Mouse (Mus musculus) C2C12 (cell line): ENCODE measurements around the gene B230118H07Rik. TPM values are rescaled to one million over a fixed set of nuclear protein-coding genes. Genes with fewer than 3 reads are reported as not detected.

Experiments used
- H3K27me3 ChIP-seq: one replicate; pipeline ENCODE4 v1.6.1; 2011; ENCODE audit not compliant: control insufficient read depth, insufficient read depth, insufficient read length
- H3K36me3 ChIP-seq: one replicate; pipeline ENCODE4 v1.6.1; 2011; ENCODE audit not compliant: control insufficient read depth, insufficient read depth
- H3K4me3 ChIP-seq: one replicate; pipeline ENCODE4 v1.5.1; 2011; ENCODE audit warnings: mild to moderate bottlenecking, control low read depth; ENCODE audit not compliant: poor library complexity, insufficient read depth, severe bottlenecking
- H3K79me2 ChIP-seq: one replicate; pipeline ENCODE4 v1.6.1; 2011; ENCODE audit not compliant: control insufficient read depth, insufficient read depth
- H3K79me3 ChIP-seq: one replicate; pipeline ENCODE4 v1.6.1; 2011; ENCODE audit warnings: low read depth, control low read depth
- H3ac ChIP-seq: one replicate; pipeline ENCODE3; 2011; ENCODE audit warnings: low read depth; ENCODE audit not compliant: control insufficient read depth, insufficient read length
- CEBPB ChIP-seq: IDR thresholded peaks from one replicate; pipeline ENCODE4 v1.6.1; 2011; ENCODE audit warnings: low read depth, mild to moderate bottlenecking, control low read depth, moderate library complexity
- CTCF ChIP-seq: IDR thresholded peaks from one replicate; pipeline ENCODE4 v1.5.1; 2011; ENCODE audit not compliant: control insufficient read depth, insufficient read depth, insufficient read length
- FOSL1 ChIP-seq: IDR thresholded peaks from one replicate; pipeline ENCODE4 v1.8.0; 2011; ENCODE audit warnings: mild to moderate bottlenecking, low read length; ENCODE audit not compliant: poor library complexity, insufficient read depth, severe bottlenecking
- MAX ChIP-seq: IDR thresholded peaks from one replicate; pipeline ENCODE4 v1.6.1; 2011; ENCODE audit warnings: mild to moderate bottlenecking, control low read depth
- MYOD1 ChIP-seq: IDR thresholded peaks from one replicate; pipeline ENCODE4 v1.6.1; 2011; ENCODE audit warnings: low read depth; ENCODE audit not compliant: control insufficient read depth, insufficient read length
- MYOG ChIP-seq: IDR thresholded peaks from one replicate; pipeline ENCODE4 v1.6.1; 2011; ENCODE audit not compliant: control insufficient read depth, insufficient read length; ENCODE audit errors: extremely low read depth
- USF1 ChIP-seq: IDR thresholded peaks from one replicate; pipeline ENCODE4 v1.6.1; 2011; ENCODE audit warnings: low read depth, mild to moderate bottlenecking, control low read depth, moderate library complexity
- polyA plus RNA-seq: library from polyadenylated mRNA; unstranded; fragments of >200 nt; fragmentation: generic; extraction: Trizol; gene quantifications from one replicate; pipeline ENCODE4 v1.2.1, GENCODE M21; 2012; ENCODE audit warnings: missing spikeins

Gene B230118H07Rik
- polyA plus RNA-seq, 1 experiment = 13.6 TPM

DNA sequence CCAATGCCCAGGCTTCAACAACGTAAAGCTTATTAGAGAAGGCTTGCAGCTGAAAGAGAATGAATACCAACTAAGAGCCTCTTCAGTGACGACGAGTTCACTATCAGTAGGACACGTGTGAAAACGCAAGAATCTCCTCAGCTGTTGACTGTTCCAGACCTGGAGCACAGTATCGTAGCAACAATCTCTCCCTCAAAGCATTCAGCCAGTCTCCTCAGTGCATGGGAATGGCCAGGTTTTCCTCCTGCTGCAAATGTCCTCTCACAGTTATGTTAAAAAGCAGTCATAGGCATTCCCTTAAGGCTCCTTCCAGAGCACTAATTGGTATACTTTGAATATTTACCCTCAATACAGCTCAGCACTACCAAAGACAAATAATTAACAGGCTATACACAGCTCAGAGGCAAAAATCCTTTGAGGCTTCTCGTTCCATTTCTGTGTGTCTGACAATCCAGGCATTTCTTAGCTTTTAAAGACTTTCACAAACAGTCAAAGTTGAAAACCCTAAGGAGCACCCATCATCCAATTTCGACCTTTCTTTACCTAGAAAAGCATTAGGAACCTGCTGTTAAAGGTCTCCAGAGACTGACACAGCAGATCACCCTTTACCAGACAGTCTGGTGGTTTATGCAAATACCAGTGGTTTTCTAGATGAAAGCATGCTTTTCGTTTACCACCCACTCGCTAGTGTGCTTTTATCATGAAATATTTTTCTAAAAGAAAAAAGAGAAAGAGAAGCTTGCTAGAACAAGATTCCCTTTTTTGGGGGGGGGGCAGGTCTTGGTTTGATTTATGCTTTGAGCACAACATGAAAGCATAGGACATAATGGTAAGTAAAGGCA is 33.6 kb downstream of the B230118H07Rik start:
- no peak overlapping the region for H3K4me3 ChIP-seq
- H3ac ChIP-seq = no peak overlapping the region
- H3K27me3 ChIP-seq = no peaks in the 10 kb centered on the region
- H3K79me3 ChIP-seq = no peaks in the 10 kb centered on the region
- H3K36me3 ChIP-seq = no peaks in the 10 kb centered on the region
- TF ChIP-seq MAX (no peak), USF1 (no peak)
- no peaks in the 10 kb centered on the region for H3K79me2 ChIP-seq

DNA sequence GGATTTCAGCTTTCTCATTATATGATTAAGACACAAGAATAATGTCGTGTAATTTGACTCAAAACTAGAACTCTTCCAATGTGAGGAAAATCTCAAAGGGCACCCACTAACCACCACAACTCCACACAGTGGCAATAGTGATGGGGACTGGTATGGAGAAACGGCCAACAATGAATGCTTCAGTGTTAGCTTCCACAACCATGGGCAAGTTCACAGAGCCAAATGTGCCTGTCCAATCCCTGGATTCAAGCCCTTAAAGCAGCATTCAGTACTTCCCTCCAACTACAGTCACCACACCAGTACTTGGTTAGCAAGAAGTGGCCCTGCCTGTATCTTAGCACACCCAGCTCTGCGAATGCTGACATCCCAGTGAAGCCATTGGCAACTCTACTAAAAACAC is 38.5 kb downstream of the B230118H07Rik start:
- Histone ChIP-seq H3K79me2 (no peaks in the 10 kb centered on the region), H3ac (no peak overlapping the region), H3K27me3 (no peaks in the 10 kb centered on the region), H3K79me3 (no peaks in the 10 kb centered on the region), H3K4me3 (no peak overlapping the region), H3K36me3 (no peaks in the 10 kb centered on the region)
- no peak for TF ChIP-seq CTCF
- TF ChIP-seq MYOG = no peak
- TF ChIP-seq CEBPB = no peak
- no peak for TF ChIP-seq MYOD1
- TF ChIP-seq MAX = no peak
- TF ChIP-seq USF1 = no peak
- no peak for TF ChIP-seq FOSL1

- Histone ChIP-seq H3K36me3 (no peaks in the 10 kb centered on the region), H3K27me3 (no peaks in the 10 kb centered on the region)
- no peak for TF ChIP-seq FOSL1
- no peak for TF ChIP-seq CEBPB
- TF ChIP-seq CTCF = no peak
- no peak for TF ChIP-seq USF1
- TF ChIP-seq MYOD1 = no peak
Measured at GRCm38 (mm10) chr2:101608232-101608894, 41.0 kb downstream of the B230118H07Rik start.

GRCm38 (mm10) chr2:101603099-101603498 is 46.2 kb downstream of the B230118H07Rik start:
- H3K4me3 ChIP-seq = no peak overlapping the region
- TF ChIP-seq MYOD1 = no peak
- no peak for TF ChIP-seq USF1
- no peak for TF ChIP-seq MYOG
- no peak for TF ChIP-seq CTCF
- no peak for TF ChIP-seq CEBPB
- no peak for TF ChIP-seq FOSL1
- TF ChIP-seq MAX = no peak
- H3K27me3 ChIP-seq = no peaks in the 10 kb centered on the region
- no peaks in the 10 kb centered on the region for H3K36me3 ChIP-seq
- H3ac ChIP-seq = no peak overlapping the region
- H3K79me3 ChIP-seq = no peaks in the 10 kb centered on the region
- no peaks in the 10 kb centered on the region for H3K79me2 ChIP-seq

More at GRCm38 (mm10) chr2:101608232-101608894, 41.0 kb downstream of the B230118H07Rik start:
- Histone ChIP-seq H3K79me2 (no peaks in the 10 kb centered on the region), H3ac (no peak overlapping the region), H3K79me3 (no peaks in the 10 kb centered on the region), H3K4me3 (no peak overlapping the region)

GRCm38 (mm10) chr2:101600703-101601102 is 48.6 kb downstream of the B230118H07Rik start:
- TF ChIP-seq CEBPB (no peak), CTCF (no peak), USF1 (no peak), MAX (no peak), FOSL1 (no peak), MYOD1 (no peak), MYOG (no peak)

More at GRCm38 (mm10) chr2:101600703-101601102, 48.6 kb downstream of the B230118H07Rik start:
- Histone ChIP-seq H3K4me3 (no peak overlapping the region), H3K27me3 (no peaks in the 10 kb centered on the region), H3ac (no peak overlapping the region), H3K79me3 (no peaks in the 10 kb centered on the region), H3K79me2 (no peaks in the 10 kb centered on the region), H3K36me3 (no peaks in the 10 kb centered on the region)
